Mouse (Mus musculus) embryonic facial prominence, embryonic 12.5 days (tissue): Measurements from ENCODE around the gene Rbm15. TPM values are rescaled to one million over a fixed set of nuclear protein-coding genes. Genes with fewer than 3 reads are reported as not detected.
"Not testable (repeated sequence)": the region's sequence is repeated elsewhere in the genome, so short reads cannot be mapped to it uniquely, and the experiment has no call there.

Source experiments
- ATAC-seq: fragments of 200-750 bp; cut with Nextera tagmentation; 2 replicates; pipeline ENCODE4 v1.8.0; 2017; ENCODE audit not compliant: insufficient number of reproducible peaks, insufficient read depth, low FRiP score, low TSS enrichment
- H3K27ac ChIP-seq: fragments of 300-500 bp; sonication (generic); 2 replicates; pipeline ENCODE4 v1.5.1; 2016; ENCODE audit warnings: mild to moderate bottlenecking
- H3K27me3 ChIP-seq: fragments of 300-500 bp; sonication (generic); 2 replicates; pipeline ENCODE4 v1.6.1; 2016; ENCODE audit warnings: mild to moderate bottlenecking, moderate library complexity
- H3K36me3 ChIP-seq: fragments of 300-500 bp; sonication (generic); 2 replicates; pipeline ENCODE4 v1.6.1; 2016; ENCODE audit warnings: mild to moderate bottlenecking
- H3K4me1 ChIP-seq: fragments of 300-500 bp; sonication (generic); 2 replicates; pipeline ENCODE4 v1.6.1; 2016
- H3K4me2 ChIP-seq: fragments of 300-500 bp; sonication (generic); replicated peaks from 2 replicates; pipeline ENCODE4 v1.6.1; 2016; ENCODE audit warnings: mild to moderate bottlenecking, moderate library complexity
- H3K4me3 ChIP-seq: fragments of 300-500 bp; sonication (generic); 2 replicates; pipeline ENCODE4 v1.5.1; 2016; ENCODE audit warnings: mild to moderate bottlenecking
- H3K9ac ChIP-seq: fragments of 300-500 bp; sonication (generic); 2 replicates; pipeline ENCODE4 v1.6.1; 2016; ENCODE audit warnings: mild to moderate bottlenecking, moderate library complexity
- H3K9me3 ChIP-seq: fragments of 300-500 bp; sonication (generic); 2 replicates; pipeline ENCODE4 v1.6.1; 2016; ENCODE audit warnings: mild to moderate bottlenecking, moderate library complexity
- WGBS: fragments of 180-500 bp; shearing (Covaris S2); methylation state at CpG from one replicate; pipeline ENCODE4 v1.1.7; 2016; 5-methylcytosine and 5-hydroxymethylcytosine counted together
- polyA plus RNA-seq: library from polyadenylated mRNA; unstranded; fragments of >200 nt; fragmentation: Nextera tagmentation; extraction: Ambion mirVana; gene quantifications from 2 replicates; pipeline ENCODE4 v1.2.1, GENCODE M21; 2016

The Rbm15 gene
- polyA plus RNA-seq, 1 experiment from 2014 or later, result 17.9 TPM

DNA sequence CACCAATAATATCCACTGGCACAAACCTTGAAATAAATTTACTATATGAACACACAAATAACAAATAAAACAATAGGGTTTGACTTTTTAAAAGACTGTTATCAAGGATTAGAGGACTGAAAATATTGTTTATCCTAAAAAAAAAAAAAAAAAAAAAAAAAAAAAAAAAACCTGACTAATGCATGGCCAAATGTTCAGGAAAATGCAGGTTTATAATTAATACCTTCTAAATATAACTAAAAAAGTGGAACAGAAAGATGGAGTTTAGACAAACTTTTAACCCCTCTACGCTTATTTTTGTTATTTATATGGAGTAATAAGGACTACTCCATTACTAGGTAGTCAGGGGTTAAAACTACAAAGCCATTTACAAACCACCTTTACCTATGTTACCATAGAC, 7.0 kb downstream of the Rbm15 start:
- H3K4me2 ChIP-seq, result no peak overlapping the region
- peaks cover 46% of the 10 kb centered on the region for H3K36me3 ChIP-seq
- no peak overlapping the region for H3K9ac ChIP-seq
- 93% methylated on average over 1 of the region's 1 CpGs for WGBS
- no peak overlapping the region for H3K27ac ChIP-seq
- peaks cover 40% of the 10 kb centered on the region for H3K4me1 ChIP-seq
- H3K4me3 ChIP-seq, result no peak overlapping the region
- no peaks in the 10 kb centered on the region for H3K27me3 ChIP-seq
- no peak for ATAC-seq
- H3K9me3 ChIP-seq, result no peaks in the 10 kb centered on the region

DNA sequence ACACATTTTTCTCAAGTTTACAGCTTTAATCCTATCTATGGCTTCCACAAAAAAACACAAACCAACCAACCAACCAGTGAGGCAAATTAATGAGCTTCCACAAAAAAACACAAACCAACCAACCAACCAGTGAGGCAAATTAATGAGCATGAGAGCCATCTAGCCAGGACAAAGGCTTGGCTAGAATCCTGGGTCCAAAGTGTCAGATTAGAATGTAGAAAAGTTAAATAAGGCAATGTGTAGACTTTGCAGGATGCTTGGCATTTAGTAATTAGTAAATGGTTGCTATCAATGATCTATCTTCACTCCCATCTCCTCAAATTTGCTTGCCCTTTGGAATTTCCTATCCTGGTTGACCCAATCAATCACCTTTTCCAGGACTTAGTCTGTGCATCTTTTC, 11.7 kb downstream of the Rbm15 start:
- H3K4me3 ChIP-seq, result no peak overlapping the region
- ATAC-seq, result no peak
- H3K9ac ChIP-seq, result no peak overlapping the region
- no peak overlapping the region for H3K27ac ChIP-seq
- no peak overlapping the region for H3K4me2 ChIP-seq
- peaks cover 25% of the 10 kb centered on the region; the same call in 1 of the 2 replicates for H3K4me1 ChIP-seq
- no peaks in the 10 kb centered on the region for H3K27me3 ChIP-seq
- H3K36me3 ChIP-seq, result peaks cover 33% of the 10 kb centered on the region
- no peaks in the 10 kb centered on the region for H3K9me3 ChIP-seq

DNA sequence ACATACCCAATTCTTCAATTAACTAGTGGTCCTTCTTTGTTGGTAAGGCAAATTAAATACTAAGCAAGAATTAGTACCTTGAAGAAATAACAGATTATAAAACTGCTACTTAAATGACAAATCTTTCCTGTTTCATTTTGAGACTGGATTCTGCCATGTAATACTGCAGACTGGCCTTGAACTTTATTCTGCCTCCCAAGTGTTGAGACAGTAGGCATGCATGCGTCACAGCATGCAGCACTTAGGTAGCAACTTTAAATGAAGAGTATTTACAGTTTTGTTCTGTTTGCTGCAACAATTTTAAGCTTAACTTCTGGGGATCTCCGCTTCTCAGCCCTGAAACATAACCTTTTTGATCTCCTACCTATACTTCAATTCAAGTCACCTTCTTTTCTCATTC, 12.3 kb downstream of the Rbm15 start:
- H3K4me3 ChIP-seq, result no peak overlapping the region
- no peaks in the 10 kb centered on the region for H3K9me3 ChIP-seq
- no peak overlapping the region for H3K4me2 ChIP-seq
- WGBS, result 90% methylated on average over 2 of the region's 2 CpGs
- H3K4me1 ChIP-seq, result peaks cover 25% of the 10 kb centered on the region; the same call in 1 of the 2 replicates
- ATAC-seq, result no peak
- H3K36me3 ChIP-seq, result peaks cover 33% of the 10 kb centered on the region
- no peak overlapping the region for H3K9ac ChIP-seq
- no peaks in the 10 kb centered on the region for H3K27me3 ChIP-seq
- no peak overlapping the region for H3K27ac ChIP-seq

DNA sequence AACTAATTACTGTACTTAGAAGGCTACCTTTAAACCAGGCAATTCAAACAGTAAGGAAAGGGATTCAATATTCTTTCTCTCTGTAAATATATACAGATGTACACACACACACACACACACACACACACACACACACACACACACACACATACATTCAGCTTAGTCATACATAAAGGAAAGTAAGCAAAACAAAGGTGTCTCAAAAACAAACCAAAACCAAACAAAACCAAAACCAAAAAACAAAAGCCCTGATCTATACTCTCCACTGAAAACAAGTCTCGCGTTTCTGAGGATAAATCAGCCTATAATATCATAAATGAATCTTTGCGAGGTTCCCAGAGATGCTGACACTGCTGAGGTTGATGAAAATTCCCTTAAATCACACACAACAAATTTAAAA, 16.1 kb downstream of the Rbm15 start:
- peaks cover 21% of the 10 kb centered on the region for H3K36me3 ChIP-seq
- H3K4me3 ChIP-seq, result no peak overlapping the region
- WGBS, result 96% methylated on average over 3 of the region's 3 CpGs
- no peaks in the 10 kb centered on the region for H3K9me3 ChIP-seq
- no peaks in the 10 kb centered on the region for H3K27me3 ChIP-seq
- no peak overlapping the region for H3K9ac ChIP-seq
- no peak overlapping the region for H3K4me2 ChIP-seq
- no peak for ATAC-seq
- H3K4me1 ChIP-seq, result 0 out of 2 replicates have a peak, but pooled peaks cover 3% of the 10 kb centered on the region
- no peak overlapping the region for H3K27ac ChIP-seq

DNA sequence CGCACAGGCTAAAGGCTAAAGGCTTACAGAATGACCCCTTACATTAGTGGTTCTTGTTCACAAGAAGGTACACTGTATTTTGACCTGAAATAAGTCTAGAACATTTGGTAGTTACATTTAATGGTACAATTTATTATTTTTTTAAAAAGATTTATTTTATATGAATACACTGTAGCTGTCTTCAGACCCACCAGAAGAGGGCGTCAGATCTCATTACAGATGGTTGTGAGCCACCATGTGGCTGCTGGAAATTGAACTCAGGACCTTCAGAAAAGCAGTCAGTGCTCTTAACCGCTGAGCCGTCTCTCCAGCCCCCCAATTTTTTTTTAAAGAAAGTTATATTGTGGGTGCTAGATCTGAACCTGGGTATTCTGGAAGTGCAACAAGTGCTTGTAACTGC, 36.6 kb downstream of the Rbm15 start:
- not testable (repeated sequence) for H3K27ac ChIP-seq, H3K4me1 ChIP-seq, H3K27me3 ChIP-seq, H3K9ac ChIP-seq, ATAC-seq, H3K4me3 ChIP-seq, H3K36me3 ChIP-seq, H3K9me3 ChIP-seq, H3K4me2 ChIP-seq
- WGBS, result 68% methylated on average over 4 of the region's 4 CpGs

DNA sequence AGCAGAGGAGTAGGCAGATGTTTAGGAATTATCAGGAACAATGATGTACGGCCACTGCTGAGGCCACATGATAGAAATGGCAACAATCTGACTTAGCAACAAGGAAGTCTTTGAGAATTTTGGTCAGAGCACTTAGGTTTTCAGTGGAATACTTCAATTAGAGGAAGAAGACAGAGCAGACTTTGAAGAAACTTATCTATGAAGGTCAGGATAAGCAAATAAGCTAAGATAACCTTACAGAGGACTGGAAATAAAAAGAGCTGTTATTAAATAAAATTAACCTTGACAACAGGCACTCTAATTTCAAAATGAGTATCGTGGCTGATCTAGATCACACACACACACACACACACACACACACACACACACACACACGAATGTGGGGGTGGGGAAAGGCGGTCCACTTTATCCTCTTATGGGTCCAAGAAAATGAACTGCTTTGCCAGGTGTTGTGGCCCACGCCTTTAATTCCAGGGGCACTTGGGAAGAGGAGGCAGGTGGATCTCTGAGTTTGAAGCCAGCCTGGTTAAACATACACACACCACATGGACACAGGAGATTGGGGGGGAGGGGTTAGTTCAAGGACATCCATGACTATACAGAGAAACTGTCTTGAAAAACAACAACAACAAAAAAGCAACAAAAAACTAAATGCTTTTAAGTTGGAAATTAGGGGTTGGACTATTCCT, 37.7 kb downstream of the Rbm15 start:
- Histone ChIP-seq H3K4me3 (no peak overlapping the region), H3K36me3 (no peaks in the 10 kb centered on the region), H3K9ac (no peak overlapping the region), H3K4me2 (no peak overlapping the region), H3K9me3 (no peaks in the 10 kb centered on the region), H3K27ac (no peak overlapping the region), H3K27me3 (no peaks in the 10 kb centered on the region), H3K4me1 (0 out of 2 replicates have a peak, but pooled peaks cover 8% of the 10 kb centered on the region)
- WGBS, result 85% methylated on average over 5 of the region's 5 CpGs
- ATAC-seq, result no peak

GRCm38 (mm10) chr3:107290764-107291381, 42.6 kb downstream of the Rbm15 start, which contains the start of gene Slc16a4:
Slc16a4 (plus strand) TSS chr3:107291230.
- H3K36me3 ChIP-seq, result no peaks in the 10 kb centered on the region
- H3K9me3 ChIP-seq, result no peaks in the 10 kb centered on the region
- 18% methylated on average over 9 of the region's 9 CpGs for WGBS
- H3K27me3 ChIP-seq, result no peaks in the 10 kb centered on the region
- 0 out of 2 replicates have a peak, but pooled peaks cover 8% of the 10 kb centered on the region for H3K4me1 ChIP-seq
- peak within 1 kb of the TSS; percentile 79 for H3K27ac ChIP-seq
- peak within 1 kb of the TSS; percentile 16; the same call in 1 of the 2 replicates for H3K4me2 ChIP-seq
- H3K9ac ChIP-seq, result no peak within 1 kb of the TSS
- no peak within 1 kb of the TSS for H3K4me3 ChIP-seq
- ATAC-seq, result peak; percentile 86; the same call in 1 of the 2 replicates

GRCm38 (mm10) chr3:107287346-107287745, 46.1 kb downstream of the Rbm15 start:
- H3K4me3 ChIP-seq, result no peak overlapping the region

GRCm38 (mm10) chr3:107286123-107286522, 47.4 kb downstream of the Rbm15 start:
- H3K27me3 ChIP-seq, result no peaks in the 10 kb centered on the region
- H3K9me3 ChIP-seq, result no peaks in the 10 kb centered on the region
- peaks cover 19% of the 10 kb centered on the region for H3K36me3 ChIP-seq
- WGBS, result 79% methylated on average over 2 of the region's 2 CpGs
- no peak overlapping the region for H3K27ac ChIP-seq
- H3K4me3 ChIP-seq, result no peak overlapping the region
- no peak overlapping the region for H3K4me2 ChIP-seq
- H3K9ac ChIP-seq, result no peak overlapping the region
- no peak for ATAC-seq
- H3K4me1 ChIP-seq, result 0 out of 2 replicates have a peak, but pooled peaks cover 3% of the 10 kb centered on the region

More at GRCm38 (mm10) chr3:107287346-107287745, 46.1 kb downstream of the Rbm15 start:
- peaks cover 13% of the 10 kb centered on the region for H3K36me3 ChIP-seq
- no peak overlapping the region for H3K4me2 ChIP-seq
- no peak for ATAC-seq
- no peaks in the 10 kb centered on the region for H3K9me3 ChIP-seq
- H3K27me3 ChIP-seq, result no peaks in the 10 kb centered on the region
- H3K4me1 ChIP-seq, result 0 out of 2 replicates have a peak, but pooled peaks cover 8% of the 10 kb centered on the region
- no peak overlapping the region for H3K9ac ChIP-seq
- H3K27ac ChIP-seq, result no peak overlapping the region

DNA sequence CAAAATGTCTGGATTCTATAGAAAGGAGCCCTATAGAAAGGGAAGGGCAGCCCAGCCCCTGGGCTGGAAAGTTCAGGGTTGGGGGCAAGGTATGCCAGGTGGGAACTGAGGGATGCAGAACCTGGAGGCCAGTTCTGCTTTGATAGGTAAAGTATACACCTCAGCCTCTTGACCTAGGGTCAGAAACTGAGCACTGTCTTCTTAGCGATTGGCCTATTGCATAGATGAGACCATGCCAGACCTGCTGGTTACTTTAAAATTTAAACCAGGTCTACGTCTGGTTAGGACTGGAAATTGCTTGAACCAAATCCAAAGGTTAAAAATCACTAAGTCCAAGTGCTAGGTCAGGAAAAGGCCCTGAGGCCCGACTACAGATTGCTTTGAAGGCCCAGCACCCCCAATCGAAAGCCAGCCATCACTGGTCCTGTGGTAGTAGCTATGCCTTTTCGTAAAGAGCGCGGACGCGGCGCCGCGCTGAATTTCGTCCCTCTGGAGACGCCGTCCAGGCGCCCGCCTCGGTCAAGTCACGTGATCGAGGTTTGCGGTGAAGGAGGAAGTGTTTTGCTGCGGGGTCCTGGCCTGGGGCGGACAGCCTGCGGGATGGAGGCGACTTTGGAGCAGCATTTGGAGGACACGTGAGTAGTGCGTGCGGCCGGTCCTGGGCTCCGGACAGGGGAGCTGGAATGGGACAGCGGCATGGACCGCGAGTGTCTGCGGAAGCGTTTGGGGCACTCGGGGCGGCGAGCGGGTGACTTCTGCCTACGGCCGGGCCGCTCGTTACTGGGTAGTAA, 54.8 kb downstream of the Rbm15 start, which contains the start of gene Lamtor5:
Lamtor5 (plus strand) TSS at position 380 of the 791 bp plus-strand sequence.
- 3% methylated on average over 43 of the region's 43 CpGs for WGBS
- Histone ChIP-seq H3K9me3 (no peaks in the 10 kb centered on the region), H3K27me3 (no peaks in the 10 kb centered on the region), H3K4me1 (0 out of 2 replicates have a peak, but pooled peaks cover 9% of the 10 kb centered on the region), H3K36me3 (peaks cover 12% of the 10 kb centered on the region), H3K4me2 (peak within 1 kb of the TSS; percentile 56), H3K9ac (peak within 1 kb of the TSS; percentile 60), H3K4me3 (peak within 1 kb of the TSS; percentile 68), H3K27ac (no peak within 1 kb of the TSS)
- peak; percentile 71 for ATAC-seq

GRCm38 (mm10) chr3:107276626-107277025, 56.8 kb downstream of the Rbm15 start:
- Histone ChIP-seq H3K9me3 (no peaks in the 10 kb centered on the region), H3K4me2 (no peak overlapping the region), H3K27ac (no peak overlapping the region), H3K4me1 (0 out of 2 replicates have a peak, but pooled peaks cover 9% of the 10 kb centered on the region), H3K36me3 (no peaks in the 10 kb centered on the region), H3K4me3 (no peak overlapping the region), H3K27me3 (no peaks in the 10 kb centered on the region), H3K9ac (no peak overlapping the region)
- ATAC-seq, result no peak
- WGBS, result 72% methylated on average over 3 of the region's 3 CpGs
